Mouse (Mus musculus) activated CD4-positive, CD25-positive, alpha-beta regulatory T cell (primary cell): ENCODE measurements around the gene Hist3h2a. TPM values are rescaled to one million over a fixed set of nuclear protein-coding genes. Genes with fewer than 3 reads are reported as not detected.

Source experiments
- polyA plus RNA-seq, 2 experiments: library from polyadenylated mRNA; unstranded; fragments of 100-300 nt; shearing (Covaris generic); gene quantifications; one replicate each; pipeline ENCODE4 v1.2.1; 2017

Hist3h2a gene
- 10 to 100 TPM in 1 of 2 experiments, 1 to 10 TPM in 1; 8.1 to 13.0 TPM for polyA plus RNA-seq

GRCm38 (mm10) chr11:58954420-58955142 is at the start of gene Hist3h2a, which contains the start of gene Trim17:
Gene Hist3h2a (plus strand): TSS chr11:58954685.
Gene Trim17 (plus strand): TSS chr11:58954685.

GRCm38 (mm10) chr11:58917745-58918366 is 36.6 kb upstream of the Hist3h2a start, which contains the start of gene Btnl10:
Gene Btnl10 (plus strand): TSS chr11:58917908.

GRCm38 (mm10) chr11:58938322-58939087 is 16.0 kb upstream of the Hist3h2a start, which contains the start of gene Rnf187:
Gene Rnf187 (minus strand): TSS chr11:58938916.

GRCm38 (mm10) chr11:58948542-58949479 is 5.7 kb upstream of the Hist3h2a start, which contains the start of gene Hist3h2ba:
Gene Hist3h2ba (plus strand): TSS chr11:58948920.

GRCm38 (mm10) chr11:58978027-58978705 is 23.7 kb downstream of the Hist3h2a start, which contains the start of gene Trim11:
Gene Trim11 (plus strand): TSS chr11:58978093.

Other genes with a start within 250 kb of the Hist3h2a start
- under 1 TPM; 0.05 to 0.11 TPM for gene Olfr318, start 230.7 kb upstream of the Hist3h2a start, polyA plus RNA-seq
- not detected for gene Olfr317, start 215.5 kb upstream of the Hist3h2a start, polyA plus RNA-seq
- gene Olfr316, start 202.0 kb upstream of the Hist3h2a start, polyA plus RNA-seq: not detected
- under 1 TPM in 1 of 2 experiments, not detected in 1; 0.11 TPM for gene Olfr315, start 181.5 kb upstream of the Hist3h2a start, polyA plus RNA-seq
- under 1 TPM in 1 of 2 experiments, not detected in 1; 0.20 TPM for gene Olfr314, start 171.7 kb upstream of the Hist3h2a start, polyA plus RNA-seq
- gene Fam183b, start 152.7 kb upstream of the Hist3h2a start, polyA plus RNA-seq: not detected
- gene Olfr313, start 139.7 kb upstream of the Hist3h2a start, polyA plus RNA-seq: not detected
- gene Olfr312, start 125.4 kb upstream of the Hist3h2a start, polyA plus RNA-seq: under 1 TPM in 1 of 2 experiments, not detected in 1; 0.29 TPM
- not detected for gene Olfr311, start 115.4 kb upstream of the Hist3h2a start, polyA plus RNA-seq
- gene Gm12258, start 107.5 kb upstream of the Hist3h2a start, polyA plus RNA-seq: 10 to 100 TPM in 1 of 2 experiments, 1 to 10 TPM in 1; 5.4 to 11.4 TPM
- 1 to 10 TPM; 5.6 to 7.0 TPM for gene 2810021J22Rik, start 87.5 kb upstream of the Hist3h2a start, polyA plus RNA-seq
- 10 to 100 TPM in 1 of 2 experiments, 1 to 10 TPM in 1; 8.3 to 11.4 TPM for gene Zfp39, start 50.5 kb upstream of the Hist3h2a start, polyA plus RNA-seq
- gene Btnl10, start 36.8 kb upstream of the Hist3h2a start, polyA plus RNA-seq: under 1 TPM; 0.14 to 0.20 TPM
- 100 to 1,000 TPM; 243 to 248 TPM for gene Rnf187, start 15.8 kb upstream of the Hist3h2a start, polyA plus RNA-seq
- 10 to 100 TPM; 14.4 to 22.3 TPM for gene Hist3h2ba, start 5.8 kb upstream of the Hist3h2a start, polyA plus RNA-seq
- under 1 TPM; 0.06 to 0.60 TPM for gene Trim17, start within 50 bp of the Hist3h2a start, polyA plus RNA-seq
- gene Trim11, start 23.4 kb downstream of the Hist3h2a start, polyA plus RNA-seq: 10 to 100 TPM; 38.4 to 42.4 TPM
- under 1 TPM; 0.01 to 0.08 TPM for gene Obscn, start 181.7 kb downstream of the Hist3h2a start, polyA plus RNA-seq
- 1 to 10 TPM; 8.4 to 9.3 TPM for gene Iba57, start 209.1 kb downstream of the Hist3h2a start, polyA plus RNA-seq
- gene Gjc2, start 228.5 kb downstream of the Hist3h2a start, polyA plus RNA-seq: not detected
- 100 to 1,000 TPM in 1 of 2 experiments, 10 to 100 TPM in 1; 64.2 to 103 TPM for gene Guk1, start 237.5 kb downstream of the Hist3h2a start, polyA plus RNA-seq
- gene Mrpl55, start 247.8 kb downstream of the Hist3h2a start, polyA plus RNA-seq: 10 to 100 TPM; 37.4 to 52.8 TPM